26 mouse cellular contexts compared by ENCODE assay signal in the genomic region with DNA sequence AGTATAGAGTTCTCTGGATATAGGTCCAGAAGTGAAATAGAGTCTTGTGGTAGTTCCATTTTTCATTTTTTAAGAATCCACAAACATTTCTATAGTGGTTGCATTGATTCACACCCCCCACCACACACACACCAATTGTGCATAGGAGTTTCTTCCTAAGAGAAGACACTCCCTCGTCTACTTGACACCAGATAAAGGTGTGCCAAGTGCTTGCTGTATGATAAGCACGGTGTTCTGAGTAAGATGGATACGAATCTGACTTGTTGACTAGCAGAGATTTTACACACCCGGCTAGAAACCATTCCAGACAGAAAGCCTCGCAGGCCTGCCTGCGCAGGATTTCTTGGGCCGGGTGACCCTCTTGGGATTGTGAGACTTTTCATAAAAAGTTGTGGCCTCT. TPM values are rescaled to one million over a fixed set of nuclear protein-coding genes. Genes with fewer than 3 reads are reported as not detected.
"Had no signal": no experiment of that assay in that cellular context is flagged by ENCODE, and none has a peak within 500 bp of the region (broad histone marks: within the 10 kb centered on the region; RNA-seq: fewer than 3 reads in every experiment).

No protein-coding gene starts in this region.

- H3K27ac ChIP-seq: kidney, postnatal 0 days; left cerebral cortex, adult 2 months; lung, embryonic 15.5 days; midbrain, embryonic 12.5 days; midbrain, embryonic 15.5 days; neural tube, embryonic 12.5 days; neural tube, embryonic 15.5 days; stomach, embryonic 15.5 days had no signal

- H3K4me2 ChIP-seq: lung, embryonic 15.5 days; midbrain, embryonic 12.5 days; midbrain, embryonic 15.5 days; neural tube, embryonic 12.5 days; neural tube, embryonic 15.5 days; stomach, embryonic 15.5 days had no signal

- H3K9me3 ChIP-seq: lung, embryonic 15.5 days; midbrain, embryonic 12.5 days; midbrain, embryonic 15.5 days; neural tube, embryonic 12.5 days; neural tube, embryonic 15.5 days; stomach, embryonic 15.5 days had no signal

- H3K4me3 ChIP-seq: left cerebral cortex, adult 2 months; lung, embryonic 15.5 days; midbrain, embryonic 12.5 days; midbrain, embryonic 15.5 days; neural tube, embryonic 12.5 days; neural tube, embryonic 15.5 days; stomach, embryonic 15.5 days had no signal

- H3K36me3 ChIP-seq: lung, embryonic 15.5 days; midbrain, embryonic 12.5 days; midbrain, embryonic 15.5 days; neural tube, embryonic 12.5 days; neural tube, embryonic 15.5 days; stomach, embryonic 15.5 days had no signal

- H3K9ac ChIP-seq: lung, embryonic 15.5 days; midbrain, embryonic 12.5 days; midbrain, embryonic 15.5 days; neural tube, embryonic 12.5 days; neural tube, embryonic 15.5 days; stomach, embryonic 15.5 days had no signal

- ATAC-seq: midbrain, embryonic 15.5 days had no signal

- DNase-seq: kidney, adult 2 months; kidney, postnatal 25 days; layer of hippocampus, postnatal 36 days; lung, postnatal 14 days; lung, postnatal 4 days; right cerebral cortex, adult 18-20 months; right cerebral cortex, postnatal 14 days; right cerebral cortex, postnatal 4 days; thymus, adult 18-20 months; thymus, postnatal 36 days had no signal

RNA-seq across cellular contexts. Expression of gene Wnt3a, which starts 30.9 kb away (rescaled TPM):
- total RNA-seq: layer of hippocampus, postnatal 10 days; layer of hippocampus, postnatal 36 days; left cerebral cortex, adult 2 months; left cerebral cortex, postnatal 10 days; left cerebral cortex, postnatal 36 days; megakaryocyte progenitor cell, adult 5-6 weeks had no signal
- polyA plus RNA-seq: intestine, embryonic 14.5 days; intestine, postnatal 0 days; kidney, adult 2 months; kidney, embryonic 14.5 days; kidney, postnatal 0 days; liver, embryonic 16.5 days had no signal

RNA-seq across cellular contexts. Expression of gene Wnt9a, which starts 47.1 kb away (rescaled TPM):
- total RNA-seq: megakaryocyte progenitor cell, adult 5-6 weeks had no signal
